Mouse (Mus musculus) layer of hippocampus, adult 2 months (tissue): ENCODE measurements around the gene Fam168b. TPM values are rescaled to one million over a fixed set of nuclear protein-coding genes. Genes with fewer than 3 reads are reported as not detected.

Experiments used
- DNase-seq, 2 experiments: peaks; one replicate each; pipeline ENCODE4 v3.0.0; 2022; ENCODE audit warnings: low spot score in 2 of 2
- H3K27ac ChIP-seq: fragments of 200-600 bp; 2 replicates; pipeline ENCODE4 v1.8.1; 2022
- H3K4me3 ChIP-seq: fragments of 200-600 bp; 2 replicates; pipeline ENCODE4 v1.8.1; 2022; ENCODE audit warnings: mild to moderate bottlenecking
- CTCF ChIP-seq: fragments of 200-600 bp; conservative IDR thresholded peaks from 2 replicates; pipeline ENCODE4 v1.8.1; 2022; ENCODE audit warnings: antibody characterized with exemption, mild to moderate bottlenecking, moderate library complexity
- total RNA-seq, 2 experiments: library from RNA; stranded (reverse); gene quantifications; 2 replicates each; pipeline ENCODE4 v1.2.3; 2021

Gene Fam168b
- total RNA-seq, 2 experiments from 2014 or later: 223 to 226 TPM

GRCm38 (mm10) chr1:34799140-34799539 is 43.7 kb downstream of the Fam168b start:
- peak overlapping the region; percentile 36; the same call in 1 of the 2 replicates for H3K27ac ChIP-seq
- no peak for TF ChIP-seq CTCF
- H3K4me3 ChIP-seq: no peak overlapping the region
- no peak for DNase-seq

DNA sequence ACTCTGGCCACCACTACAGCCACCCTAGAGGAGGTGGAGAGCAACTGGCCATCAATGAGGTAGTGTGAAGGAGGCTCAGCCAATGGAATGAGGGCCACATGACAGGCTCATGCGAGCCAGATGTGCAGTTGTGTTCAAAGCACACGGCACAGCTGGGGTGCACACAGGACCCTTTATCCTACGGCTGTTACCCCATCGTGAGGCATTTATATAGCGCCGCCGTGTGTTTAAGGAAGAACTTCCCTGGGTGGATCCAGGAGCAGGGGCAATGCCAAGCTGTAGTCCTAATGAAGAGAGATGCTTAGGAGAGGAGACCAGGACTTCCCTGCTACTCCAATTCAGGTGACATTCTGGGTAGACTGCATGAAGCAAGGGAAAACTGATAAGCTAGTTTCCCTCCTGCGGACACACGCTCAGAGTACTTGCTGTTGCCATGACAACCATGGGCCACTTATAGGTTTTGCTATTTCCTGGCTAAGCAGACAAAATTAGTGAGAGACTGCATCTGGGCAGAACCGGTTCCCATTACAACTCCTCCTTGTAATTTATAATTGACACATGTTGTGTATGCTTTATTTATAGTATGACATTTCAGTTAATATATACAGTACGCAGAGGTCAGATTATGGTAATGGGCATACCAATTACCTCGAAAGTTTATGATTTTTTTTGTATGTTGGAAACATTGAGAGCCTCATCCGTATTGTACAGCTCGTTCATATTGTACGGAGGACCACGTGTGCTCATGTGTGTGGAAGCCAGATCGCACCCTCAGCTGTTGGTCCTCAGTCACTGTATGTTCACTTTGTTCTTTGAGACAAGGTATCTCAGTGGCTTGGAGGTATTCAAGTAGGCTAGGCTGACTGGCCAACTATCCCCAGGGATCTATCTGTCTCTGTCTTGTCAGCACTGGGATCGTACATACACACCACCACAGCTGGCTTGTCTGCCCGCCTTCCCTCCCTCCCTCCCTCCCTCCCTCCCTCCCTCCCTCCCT is 49.3 kb downstream of the Fam168b start:
- TF ChIP-seq CTCF: no peak
- Histone ChIP-seq H3K4me3 (no peak overlapping the region), H3K27ac (no peak overlapping the region)
- DNase-seq: peak in 1 of 2 experiments; percentile 58

- no peak for TF ChIP-seq CTCF
- Histone ChIP-seq H3K4me3 (no peak overlapping the region), H3K27ac (no peak overlapping the region)
- DNase-seq: no peak
Measured at GRCm38 (mm10) chr1:34783538-34784161, 59.2 kb downstream of the Fam168b start.

DNA sequence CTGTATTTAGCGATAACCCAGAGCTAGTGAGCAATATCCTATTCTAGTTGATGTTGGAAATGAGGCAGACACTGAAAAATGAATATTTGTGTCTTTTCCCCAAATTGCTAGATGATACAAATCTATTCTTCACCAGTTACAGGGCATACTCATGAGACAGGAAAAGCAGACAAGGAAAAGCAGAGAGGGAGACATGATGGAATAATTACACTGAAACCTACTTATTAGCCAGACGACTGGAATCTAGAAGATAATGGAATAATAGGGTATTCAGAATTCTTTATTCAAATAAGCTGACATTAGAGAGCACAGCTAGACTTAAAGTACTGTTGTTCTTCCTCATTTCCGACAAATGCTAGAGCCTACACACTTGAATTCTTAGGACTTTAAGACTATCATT is 67.0 kb downstream of the Fam168b start:
- Histone ChIP-seq H3K27ac (no peak overlapping the region), H3K4me3 (no peak overlapping the region)
- TF ChIP-seq CTCF: no peak
- DNase-seq: no peak

DNA sequence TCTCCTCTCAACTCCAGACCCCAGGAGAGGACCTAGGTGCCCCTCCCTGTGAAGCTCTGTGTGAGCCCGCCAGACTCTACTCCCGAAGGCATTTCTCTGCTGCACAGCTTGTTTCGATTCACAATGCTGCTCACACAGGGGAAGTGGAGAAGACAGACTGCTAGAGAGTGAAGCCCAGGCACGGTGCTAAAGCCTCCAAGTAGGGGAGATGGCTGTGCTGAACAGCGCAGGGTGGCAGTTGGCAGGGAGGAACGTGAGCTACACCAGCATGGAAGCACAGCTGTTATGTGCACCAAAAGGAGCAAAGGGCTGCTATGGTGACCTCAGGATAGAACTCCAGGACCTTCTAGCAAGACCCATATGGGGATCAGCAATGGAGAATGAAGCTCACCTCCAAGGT is 74.0 kb downstream of the Fam168b start:
- H3K27ac ChIP-seq: peak overlapping the region; percentile 36; the same call in 1 of the 2 replicates
- no peak overlapping the region for H3K4me3 ChIP-seq
- no peak for TF ChIP-seq CTCF
- no peak for DNase-seq

GRCm38 (mm10) chr1:34767851-34768250 is 75.0 kb downstream of the Fam168b start:
- DNase-seq: no peak
- Histone ChIP-seq H3K4me3 (no peak overlapping the region), H3K27ac (no peak overlapping the region)
- no peak for TF ChIP-seq CTCF

- peak; percentile 22 for TF ChIP-seq CTCF
- no peak for DNase-seq
- no peak overlapping the region for H3K4me3 ChIP-seq
- H3K27ac ChIP-seq: no peak overlapping the region
Measured at GRCm38 (mm10) chr1:34766899-34767298, 76.0 kb downstream of the Fam168b start.

Other genes with a start within 250 kb of the Fam168b start
- 100 to 1,000 TPM; 189 to 208 TPM for gene Plekhb2, start 6.9 kb upstream of the Fam168b start, total RNA-seq